Mouse (Mus musculus) lung, embryonic 15.5 days (tissue): Measurements from ENCODE around the gene Snrnp35. TPM values are rescaled to one million over a fixed set of nuclear protein-coding genes. Genes with fewer than 3 reads are reported as not detected.
"Not testable (repeated sequence)": the region's sequence is repeated elsewhere in the genome, so short reads cannot be mapped to it uniquely, and the experiment has no call there.

Experiments used
- ATAC-seq: fragments of 200-750 bp; cut with Nextera tagmentation; 2 replicates; pipeline ENCODE4 v1.8.0; 2017; ENCODE audit warnings: moderate number of reproducible peaks, borderline replicate concordance; ENCODE audit not compliant: low FRiP score, low TSS enrichment; ENCODE audit errors: extremely low read depth
- H3K27ac ChIP-seq: fragments of 300-500 bp; sonication (generic); 2 replicates; pipeline ENCODE4 v1.5.1; 2015; ENCODE audit warnings: moderate library complexity, mild to moderate bottlenecking, inconsistent platforms
- H3K27me3 ChIP-seq: fragments of 300-500 bp; sonication (generic); 2 replicates; pipeline ENCODE4 v1.6.1; 2015; ENCODE audit warnings: inconsistent platforms
- H3K36me3 ChIP-seq: fragments of 300-500 bp; sonication (generic); 2 replicates; pipeline ENCODE4 v1.6.1; 2015; ENCODE audit warnings: inconsistent platforms
- H3K4me1 ChIP-seq: fragments of 300-500 bp; sonication (generic); 2 replicates; pipeline ENCODE4 v1.6.1; 2015; ENCODE audit warnings: inconsistent platforms
- H3K4me2 ChIP-seq: fragments of 300-500 bp; sonication (generic); 2 replicates; pipeline ENCODE4 v1.6.1; 2015; ENCODE audit warnings: inconsistent platforms, mild to moderate bottlenecking, moderate library complexity
- H3K4me3 ChIP-seq: fragments of 300-500 bp; sonication (generic); 2 replicates; pipeline ENCODE4 v1.5.1; 2015; ENCODE audit warnings: mild to moderate bottlenecking, inconsistent platforms
- H3K9ac ChIP-seq: fragments of 300-500 bp; sonication (generic); 2 replicates; pipeline ENCODE4 v1.6.1; 2015; ENCODE audit warnings: inconsistent platforms
- H3K9me3 ChIP-seq: fragments of 300-500 bp; sonication (generic); 2 replicates; pipeline ENCODE4 v1.6.1; 2016; ENCODE audit warnings: inconsistent platforms
- WGBS: fragments of 180-500 bp; shearing (Covaris S2); methylation state at CpG from one replicate; pipeline ENCODE4 v1.1.7; 2015; 5-methylcytosine and 5-hydroxymethylcytosine counted together
- polyA plus RNA-seq: library from polyadenylated mRNA; unstranded; fragments of >200 nt; fragmentation: Nextera tagmentation; extraction: Ambion mirVana; gene quantifications from 2 replicates; pipeline ENCODE4 v1.2.1, GENCODE M21; 2015

Snrnp35 gene
- polyA plus RNA-seq, 1 experiment from 2014 or later: 26.5 TPM

DNA sequence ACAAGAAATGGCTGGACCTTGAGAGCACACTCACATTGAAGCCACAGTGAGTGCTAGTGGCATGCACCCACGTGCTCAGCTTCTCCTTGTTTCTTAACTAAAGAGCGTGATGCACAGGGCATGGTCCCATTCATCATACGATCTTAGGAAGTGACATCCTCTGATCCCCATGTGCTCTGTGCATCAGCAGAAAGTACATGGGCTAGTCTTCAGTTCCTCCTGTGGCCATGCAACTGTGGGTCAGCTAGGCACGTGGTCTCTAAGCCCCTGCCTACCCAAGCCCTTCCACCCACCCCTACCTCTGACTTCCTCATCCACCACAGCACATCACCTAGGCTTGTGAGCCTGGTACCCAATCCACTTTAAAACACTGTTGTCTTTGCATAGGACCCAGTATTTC, 9.7 kb downstream of the Snrnp35 start:
- Histone ChIP-seq H3K27me3 (no peaks in the 10 kb centered on the region), H3K4me3 (no peak overlapping the region), H3K27ac (no peak overlapping the region), H3K36me3 (peaks cover 47% of the 10 kb centered on the region), H3K4me1 (peaks cover 13% of the 10 kb centered on the region), H3K4me2 (no peak overlapping the region), H3K9ac (no peak overlapping the region), H3K9me3 (no peaks in the 10 kb centered on the region)
- ATAC-seq: no peak
- 87% methylated on average over 4 of the region's 4 CpGs for WGBS

DNA sequence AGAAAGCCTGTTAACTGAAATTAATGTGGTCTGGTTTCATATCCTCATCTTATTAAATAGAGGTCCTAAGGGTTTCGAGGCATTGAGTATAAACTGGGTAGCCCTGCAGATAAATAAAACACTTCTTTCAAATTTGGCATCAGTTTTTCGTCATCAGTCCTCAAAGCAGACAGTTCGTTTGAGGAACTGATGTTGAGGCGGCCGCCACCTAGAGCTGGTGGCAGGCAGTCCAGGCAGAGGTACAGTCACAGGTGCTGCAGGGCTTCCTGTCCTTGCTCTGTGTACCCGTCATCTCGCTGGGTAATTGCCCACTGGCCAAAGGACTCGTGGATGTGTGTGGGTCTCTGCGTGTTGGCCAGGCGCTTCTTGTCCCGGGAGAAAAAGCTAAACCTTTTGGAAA, 10.5 kb downstream of the Snrnp35 start:
- no peak overlapping the region for H3K9ac ChIP-seq
- H3K36me3 ChIP-seq: peaks cover 50% of the 10 kb centered on the region
- 80% methylated on average over 11 of the region's 11 CpGs for WGBS
- no peak for ATAC-seq
- H3K27me3 ChIP-seq: no peaks in the 10 kb centered on the region
- no peak overlapping the region for H3K4me3 ChIP-seq
- no peaks in the 10 kb centered on the region for H3K9me3 ChIP-seq
- H3K27ac ChIP-seq: no peak overlapping the region
- peaks cover 15% of the 10 kb centered on the region for H3K4me1 ChIP-seq
- H3K4me2 ChIP-seq: no peak overlapping the region

DNA sequence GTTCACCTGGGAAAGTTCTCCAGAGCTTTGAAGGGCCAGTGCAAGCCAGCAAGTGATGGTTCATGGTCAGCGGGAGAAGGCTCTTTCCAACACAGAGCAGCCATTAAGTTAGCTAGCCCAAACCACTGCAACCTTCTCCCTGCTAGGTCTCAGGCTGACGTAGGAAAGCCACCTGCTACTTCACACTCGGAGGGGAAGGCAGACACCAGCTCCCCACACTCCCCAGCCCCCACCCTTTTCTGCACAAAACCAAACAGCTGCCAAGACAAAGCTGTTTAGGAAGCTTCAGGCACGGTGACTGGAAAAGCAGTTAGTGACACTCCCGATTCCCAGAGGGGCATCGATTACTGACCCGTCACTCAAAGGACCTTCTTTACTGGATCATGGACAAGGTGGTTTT, 12.6 kb downstream of the Snrnp35 start:
- Histone ChIP-seq H3K27me3 (no peaks in the 10 kb centered on the region), H3K9me3 (no peaks in the 10 kb centered on the region), H3K4me2 (no peak overlapping the region), H3K4me1 (peaks cover 16% of the 10 kb centered on the region), H3K9ac (no peak overlapping the region), H3K36me3 (peaks cover 53% of the 10 kb centered on the region), H3K27ac (no peak overlapping the region), H3K4me3 (no peak overlapping the region)
- WGBS: 61% methylated on average over 7 of the region's 7 CpGs
- ATAC-seq: no peak

DNA sequence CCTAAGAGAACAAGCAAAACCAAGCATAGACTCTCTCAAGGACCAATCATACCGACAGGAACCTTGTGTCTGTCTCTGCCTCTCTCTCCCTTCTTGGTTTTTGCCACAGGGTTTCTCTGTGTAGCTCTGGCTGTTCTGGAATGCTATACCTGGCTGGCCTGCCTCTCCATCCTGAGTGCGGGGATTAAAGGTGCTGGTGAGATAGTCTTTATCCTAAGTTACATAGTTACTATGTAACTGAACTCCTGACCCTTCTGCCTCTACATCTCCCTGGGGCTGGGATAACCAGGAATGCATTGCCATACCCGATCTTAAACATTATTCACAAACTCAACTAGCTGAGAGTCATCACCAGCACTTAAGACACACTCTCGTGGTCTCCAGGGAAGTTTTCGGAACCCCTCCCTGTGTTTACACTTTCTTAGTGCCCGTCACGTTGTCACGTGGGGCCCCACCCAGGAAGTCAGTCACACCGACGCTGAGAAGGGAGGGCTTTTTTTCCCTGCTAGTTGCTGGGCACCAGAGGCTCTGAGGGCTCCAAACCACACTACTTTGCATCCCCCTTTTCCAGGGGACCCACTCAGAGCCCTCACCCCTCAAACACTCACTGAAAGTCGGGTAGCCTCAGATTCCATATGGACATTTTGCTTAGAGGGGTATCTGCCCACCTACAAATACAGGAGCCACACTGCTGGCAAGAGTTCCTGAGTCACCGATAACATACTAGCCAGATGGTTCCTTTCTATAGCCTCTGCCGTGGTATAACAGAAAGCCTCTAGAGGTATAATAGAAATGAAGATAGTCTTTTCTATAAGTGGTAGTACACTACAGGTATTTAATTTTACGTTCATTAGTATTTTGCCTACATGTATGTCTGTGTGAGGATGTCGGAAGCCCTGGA, 13.9 kb downstream of the Snrnp35 start:
- H3K9ac ChIP-seq: no peak overlapping the region
- peaks cover 49% of the 10 kb centered on the region for H3K36me3 ChIP-seq
- WGBS: 45% methylated on average over 15 of the region's 15 CpGs
- no peaks in the 10 kb centered on the region for H3K9me3 ChIP-seq
- H3K27ac ChIP-seq: peak overlapping the region; percentile 16
- H3K4me3 ChIP-seq: no peak overlapping the region
- no peaks in the 10 kb centered on the region for H3K27me3 ChIP-seq
- peaks cover 13% of the 10 kb centered on the region for H3K4me1 ChIP-seq
- ATAC-seq: 0 out of 2 replicates have a peak, but pooled peaks have one; percentile 14
- no peak overlapping the region; the same call in 1 of the 2 replicates for H3K4me2 ChIP-seq

DNA sequence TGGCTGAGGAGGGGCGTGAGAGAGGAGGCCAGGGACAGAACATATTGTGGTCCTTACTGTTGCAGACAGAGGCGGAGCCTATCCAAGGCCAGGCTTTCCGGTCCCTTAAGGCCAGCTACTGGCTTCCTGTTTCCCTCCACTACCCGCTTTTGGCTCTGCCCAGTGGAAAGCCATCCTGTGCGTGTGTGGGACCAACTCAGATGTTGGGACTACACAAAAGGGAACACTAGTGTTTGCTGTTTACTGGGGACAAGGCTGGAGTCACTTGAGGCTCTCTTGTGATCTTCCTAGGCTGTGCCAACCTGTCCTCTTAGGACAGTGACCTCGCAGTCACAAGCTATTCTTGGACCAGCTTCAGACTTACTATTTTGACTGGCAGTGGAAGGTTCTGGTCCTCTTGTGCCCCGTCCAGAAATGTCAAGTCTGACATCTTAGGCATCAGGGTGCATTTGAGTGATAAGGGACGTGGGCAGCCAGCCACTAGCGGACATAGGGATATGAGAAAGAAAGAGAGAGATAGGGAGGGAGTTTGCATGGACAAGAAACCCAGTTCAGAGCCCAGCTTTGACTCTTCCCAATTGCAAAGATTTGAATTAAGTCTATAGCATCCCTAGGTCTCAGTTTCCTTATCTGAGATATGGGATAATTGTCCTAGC, 15.4 kb downstream of the Snrnp35 start:
- Histone ChIP-seq H3K36me3 (peaks cover 48% of the 10 kb centered on the region), H3K4me3 (no peak overlapping the region), H3K4me1 (peaks cover 13% of the 10 kb centered on the region), H3K4me2 (no peak overlapping the region), H3K27ac (peak overlapping the region; percentile 49), H3K9ac (no peak overlapping the region), H3K27me3 (no peaks in the 10 kb centered on the region), H3K9me3 (no peaks in the 10 kb centered on the region)
- 0 out of 2 replicates have a peak, but pooled peaks have one; percentile 46 for ATAC-seq
- 64% methylated on average over 9 of the region's 9 CpGs for WGBS

DNA sequence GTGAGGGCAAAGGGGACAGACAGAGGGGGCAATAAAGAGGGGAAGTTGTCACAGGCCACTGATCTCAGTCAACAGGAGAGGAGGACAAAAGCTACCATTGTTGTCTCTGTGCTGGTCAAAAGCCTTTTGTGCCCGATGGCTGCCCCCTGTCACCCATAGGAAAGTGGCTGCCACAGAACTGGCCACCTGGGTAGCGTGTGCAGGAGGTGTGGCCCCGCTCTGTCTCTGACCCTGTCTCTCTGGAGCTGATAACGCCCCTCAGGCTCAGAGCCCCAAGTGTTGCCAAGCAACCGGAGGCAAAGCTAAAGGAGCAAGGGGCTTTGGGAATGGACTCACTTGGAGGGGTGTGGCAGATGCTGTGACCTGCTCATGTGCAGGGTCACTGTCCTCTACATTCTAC, 16.1 kb downstream of the Snrnp35 start:
- peak overlapping the region; percentile 49; the same call in 1 of the 2 replicates for H3K27ac ChIP-seq
- no peak overlapping the region for H3K9ac ChIP-seq
- H3K4me1 ChIP-seq: peaks cover 13% of the 10 kb centered on the region
- H3K4me3 ChIP-seq: no peak overlapping the region
- no peaks in the 10 kb centered on the region for H3K27me3 ChIP-seq
- 35% methylated on average over 5 of the region's 5 CpGs for WGBS
- peaks cover 47% of the 10 kb centered on the region for H3K36me3 ChIP-seq
- H3K9me3 ChIP-seq: no peaks in the 10 kb centered on the region
- ATAC-seq: no peak
- H3K4me2 ChIP-seq: no peak overlapping the region

DNA sequence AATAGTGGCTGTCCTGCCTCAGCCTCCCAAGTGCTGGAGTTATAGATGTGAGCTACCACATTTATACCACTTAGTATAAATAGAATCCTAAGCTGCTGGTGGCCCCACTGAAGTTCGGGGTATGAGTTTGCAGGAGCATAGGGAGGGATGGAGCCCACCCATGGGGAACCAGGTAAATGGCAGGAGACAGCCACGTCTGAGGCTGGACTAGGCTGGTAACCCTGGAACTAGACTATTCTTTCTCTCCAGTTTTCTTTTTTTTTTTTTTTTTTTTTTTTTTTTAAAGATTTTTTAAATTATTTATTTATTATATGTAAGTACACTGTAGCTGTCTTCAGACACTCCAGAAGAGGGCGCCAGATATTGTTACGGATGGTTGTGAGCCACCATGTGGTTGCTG, 17.1 kb downstream of the Snrnp35 start:
- WGBS: 79% methylated on average over 3 of the region's 4 CpGs
- Histone ChIP-seq H3K36me3 (peaks cover 40% of the 10 kb centered on the region), H3K4me1 (peaks cover 13% of the 10 kb centered on the region)
- not testable (repeated sequence) for ATAC-seq, H3K4me3 ChIP-seq, H3K4me2 ChIP-seq, H3K27ac ChIP-seq, H3K9me3 ChIP-seq, H3K27me3 ChIP-seq, H3K9ac ChIP-seq

DNA sequence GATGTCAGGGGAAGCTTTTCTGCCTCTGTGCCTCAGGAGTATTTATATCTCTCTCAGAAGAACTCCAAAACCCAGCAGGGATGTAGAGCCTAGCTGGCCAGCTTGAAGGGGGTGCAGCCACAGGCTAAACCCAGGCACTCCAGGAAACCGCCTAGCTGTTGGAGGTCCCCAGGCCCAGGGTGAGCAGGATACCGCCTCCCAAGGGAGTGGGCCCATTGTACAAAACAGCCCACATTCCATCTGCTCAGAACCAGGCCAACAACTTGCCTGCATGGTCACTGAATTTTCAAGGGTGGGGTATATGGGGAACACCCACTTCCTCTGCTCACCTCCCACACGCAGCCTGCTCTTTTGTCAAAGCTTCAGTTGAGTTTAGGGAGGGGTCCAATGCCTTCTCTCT, 17.6 kb downstream of the Snrnp35 start:
- 93% methylated on average over 3 of the region's 3 CpGs for WGBS

DNA sequence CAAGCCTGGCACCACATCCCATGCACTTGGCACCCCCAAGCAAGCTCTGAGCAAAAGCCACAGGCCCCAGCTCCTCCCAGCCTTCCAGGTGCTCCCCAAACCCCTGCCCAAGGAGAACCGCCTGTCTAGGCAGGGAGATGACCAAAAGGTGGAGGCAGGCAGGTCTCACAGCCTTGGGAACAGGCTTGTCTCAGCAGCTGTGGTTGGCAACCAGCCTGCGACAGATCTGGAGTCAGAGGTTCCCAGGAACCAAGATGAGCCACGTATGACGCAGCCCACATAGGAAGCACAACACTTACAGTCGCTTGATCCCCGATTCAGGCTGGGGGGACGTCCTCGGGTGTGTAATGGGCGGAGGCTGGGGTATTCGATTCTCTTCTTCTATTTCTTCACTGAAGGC, 18.6 kb downstream of the Snrnp35 start:
- ATAC-seq: no peak
- Histone ChIP-seq H3K9me3 (no peaks in the 10 kb centered on the region), H3K4me2 (no peak overlapping the region), H3K27ac (no peak overlapping the region), H3K4me1 (peaks cover 12% of the 10 kb centered on the region), H3K36me3 (peaks cover 37% of the 10 kb centered on the region), H3K9ac (no peak overlapping the region), H3K27me3 (no peaks in the 10 kb centered on the region), H3K4me3 (no peak overlapping the region)
- 85% methylated on average over 10 of the region's 10 CpGs for WGBS

More for the DNA sequence above, 17.6 kb downstream of the Snrnp35 start:
- Histone ChIP-seq H3K9ac (no peak overlapping the region), H3K4me2 (no peak overlapping the region), H3K4me1 (peaks cover 13% of the 10 kb centered on the region), H3K36me3 (peaks cover 37% of the 10 kb centered on the region), H3K27me3 (no peaks in the 10 kb centered on the region), H3K9me3 (no peaks in the 10 kb centered on the region), H3K27ac (no peak overlapping the region), H3K4me3 (no peak overlapping the region)
- ATAC-seq: no peak

DNA sequence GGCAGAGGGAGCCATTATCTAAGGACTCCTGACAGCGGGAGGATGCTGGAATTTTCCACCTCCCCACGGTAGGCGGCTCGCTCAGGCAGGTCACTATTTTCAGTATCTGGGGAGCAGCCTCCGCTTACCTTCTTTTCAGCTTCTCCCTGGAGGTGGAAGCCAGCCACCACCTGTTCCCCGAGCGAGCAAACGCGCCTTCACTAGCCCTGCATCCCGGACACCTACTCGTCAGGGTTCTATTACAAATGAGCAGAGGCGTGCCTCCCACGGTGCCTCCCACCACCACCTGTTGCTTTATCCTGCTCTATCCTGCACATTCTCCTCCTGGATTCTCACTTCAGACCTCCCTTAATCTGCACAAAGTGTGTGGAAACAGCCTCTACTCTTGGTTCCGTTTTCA, 20.8 kb downstream of the Snrnp35 start:
- no peak for ATAC-seq
- Histone ChIP-seq H3K4me3 (no peak overlapping the region), H3K4me1 (peaks cover 20% of the 10 kb centered on the region; the same call in 1 of the 2 replicates), H3K27me3 (no peaks in the 10 kb centered on the region), H3K9me3 (no peaks in the 10 kb centered on the region), H3K9ac (no peak overlapping the region), H3K4me2 (no peak overlapping the region), H3K27ac (no peak overlapping the region), H3K36me3 (peaks cover 33% of the 10 kb centered on the region)
- 69% methylated on average over 14 of the region's 14 CpGs for WGBS

DNA sequence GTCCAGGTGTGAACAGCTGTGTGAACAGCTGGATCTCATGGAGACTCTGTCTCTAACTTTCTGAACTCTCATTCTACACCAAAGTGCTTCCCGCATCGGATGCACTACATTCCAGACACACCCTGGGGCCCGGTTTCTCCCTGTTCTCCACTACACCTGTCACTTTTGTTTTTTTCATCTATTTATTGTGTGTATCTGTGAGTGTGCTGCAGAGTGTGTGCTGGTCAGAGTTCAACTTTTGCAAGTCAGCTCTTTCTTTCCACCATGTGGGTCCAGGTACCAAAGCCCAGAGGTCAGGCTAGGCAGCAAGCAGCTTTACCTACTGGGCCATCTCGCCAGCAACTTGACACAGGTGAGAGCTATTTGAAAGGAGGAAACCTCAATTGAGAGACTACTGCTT, 22.3 kb downstream of the Snrnp35 start:
- no peaks in the 10 kb centered on the region for H3K27me3 ChIP-seq
- H3K4me3 ChIP-seq: no peak overlapping the region
- H3K4me1 ChIP-seq: peaks cover 30% of the 10 kb centered on the region; the same call in 1 of the 2 replicates
- H3K9ac ChIP-seq: no peak overlapping the region
- no peak for ATAC-seq
- no peak overlapping the region for H3K4me2 ChIP-seq
- H3K9me3 ChIP-seq: no peaks in the 10 kb centered on the region
- 81% methylated on average over 4 of the region's 4 CpGs for WGBS
- H3K27ac ChIP-seq: no peak overlapping the region
- peaks cover 30% of the 10 kb centered on the region for H3K36me3 ChIP-seq

DNA sequence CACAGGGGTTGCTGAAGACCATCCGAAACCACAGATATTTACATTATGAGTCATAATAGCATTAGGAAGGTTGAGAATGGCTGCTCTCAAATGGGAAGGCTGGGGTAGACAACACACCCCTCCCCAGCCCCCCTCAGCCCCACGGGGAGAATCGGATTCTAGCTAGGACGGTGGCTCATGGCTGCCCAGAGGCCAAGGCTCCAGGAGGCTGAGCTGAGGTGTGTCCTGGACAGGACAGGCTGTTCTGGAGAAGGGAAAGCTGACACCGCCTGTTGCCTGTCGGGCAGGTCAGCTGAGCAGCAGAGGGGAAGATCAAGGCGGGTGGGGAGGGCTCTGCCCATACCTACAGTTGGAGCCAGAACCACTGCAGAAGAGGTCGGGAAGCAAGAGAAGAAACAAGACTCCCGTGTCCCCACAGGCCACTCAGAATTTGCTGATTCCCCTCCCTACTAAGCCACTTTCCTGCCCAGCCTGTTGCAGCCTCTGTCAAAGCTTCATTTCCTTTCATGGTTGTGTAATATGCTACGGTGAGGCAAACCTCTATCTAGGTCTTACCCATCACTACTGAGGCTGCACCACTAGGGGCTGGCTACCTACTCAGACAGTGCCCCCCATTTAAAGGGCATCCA, 23.9 kb downstream of the Snrnp35 start:
- Histone ChIP-seq H3K4me1 (peaks cover 31% of the 10 kb centered on the region; the same call in 1 of the 2 replicates), H3K4me3 (no peak overlapping the region), H3K27me3 (no peaks in the 10 kb centered on the region), H3K9me3 (no peaks in the 10 kb centered on the region), H3K36me3 (peaks cover 21% of the 10 kb centered on the region), H3K27ac (no peak overlapping the region), H3K4me2 (no peak overlapping the region), H3K9ac (no peak overlapping the region)
- no peak for ATAC-seq
- 36% methylated on average over 10 of the region's 10 CpGs for WGBS
